Mouse (Mus musculus) ES-E14 (cell line): ENCODE results near the gene Zfp523. TPM values are rescaled to one million over a fixed set of nuclear protein-coding genes. Genes with fewer than 3 reads are reported as not detected.
A peak's percentile ranks its signal among the peaks of the same experiment; 100 is the strongest.

ENCODE experiments used
- DNase-seq: peaks from one replicate; pipeline ENCODE4 v3.0.0-alpha.2; 2013; ENCODE audit warnings: low read depth, low spot score
- H3K27ac ChIP-seq: 2 replicates; pipeline ENCODE4 v1.5.1; 2012; ENCODE audit warnings: low read depth, mild to moderate bottlenecking, low read length, moderate library complexity, mixed read lengths; ENCODE audit not compliant: poor library complexity, insufficient read depth, severe bottlenecking
- H3K36me3 ChIP-seq: 2 replicates; pipeline ENCODE4 v1.6.1; 2012; ENCODE audit warnings: mild to moderate bottlenecking, low read length, moderate library complexity, mixed read lengths; ENCODE audit not compliant: control insufficient read depth, poor library complexity, insufficient read depth, severe bottlenecking
- H3K4me1 ChIP-seq, 2 experiments: fragments of 150-350 bp in 1 of 2; sonication (generic) in 1 of 2; 2 replicates each; pipeline ENCODE4 v1.6.1; 2012; ENCODE audit warnings: low read length in 2 of 2, mild to moderate bottlenecking in 1 of 2, mixed read lengths in 1 of 2; ENCODE audit not compliant: control insufficient read depth in 2 of 2, insufficient read depth in 2 of 2, poor library complexity in 1 of 2
- H3K4me3 ChIP-seq, 2 experiments: fragments of 150-350 bp in 1 of 2; sonication (generic) in 1 of 2; 2 replicates each; pipeline ENCODE4 v1.5.1; 2012; ENCODE audit warnings: low read length in 2 of 2, low read depth in 1 of 2, mild to moderate bottlenecking in 1 of 2, mixed read lengths in 1 of 2; ENCODE audit not compliant: insufficient read depth in 1 of 2, poor library complexity in 1 of 2, severe bottlenecking in 1 of 2
- H3K9ac ChIP-seq: 2 replicates; pipeline ENCODE4 v1.6.1; 2012; ENCODE audit warnings: low read depth, mild to moderate bottlenecking, low read length, mixed read lengths; ENCODE audit not compliant: poor library complexity, insufficient read depth, severe bottlenecking
- H3K9me3 ChIP-seq: fragments of 150-350 bp; sonication (generic); 2 replicates; pipeline ENCODE4 v1.6.1; 2012; ENCODE audit warnings: low read depth, mild to moderate bottlenecking, low read length; ENCODE audit not compliant: control insufficient read depth, insufficient read depth
- CHD2 ChIP-seq: IDR thresholded peaks from 2 replicates; pipeline ENCODE4 v1.6.1; 2014; ENCODE audit warnings: mild to moderate bottlenecking, low read depth, low read length, inconsistent platforms
- HCFC1 ChIP-seq: IDR thresholded peaks from 2 replicates; pipeline ENCODE4 v1.6.1; 2012; ENCODE audit warnings: low read length, inconsistent platforms, borderline replicate concordance; ENCODE audit not compliant: insufficient read depth
- MAFK ChIP-seq: IDR thresholded peaks from 2 replicates; pipeline ENCODE4 v1.6.1; 2014; ENCODE audit warnings: mild to moderate bottlenecking, low read depth, low read length, inconsistent platforms; ENCODE audit not compliant: insufficient read depth
- ZC3H11A ChIP-seq: IDR thresholded peaks from 2 replicates; pipeline ENCODE4 v1.6.1; 2012; ENCODE audit warnings: low read depth, mild to moderate bottlenecking, inconsistent platforms, low read length, borderline replicate concordance
- ZNF384 ChIP-seq: IDR thresholded peaks from 2 replicates; pipeline ENCODE4 v1.6.1; 2012; ENCODE audit warnings: low read depth, low read length, inconsistent platforms
- in situ Hi-C, 2 experiments: fragments of 600-800 bp; cut with MboI; formaldehyde crosslinking; loops; one replicate each; pipeline ENCODE4 v1.15.1; 2025; ENCODE audit warnings: low sequenced_read_pairs in 2 of 2, inconsistent platforms in 1 of 2; ENCODE audit not compliant: unreplicated experiment in 2 of 2
- total RNA-seq: library from RNA; depleted of rRNA; stranded (reverse); fragments of 300-350 nt; gene quantifications from 2 replicates; pipeline ENCODE4 v1.2.3, GENCODE M21; 2012

The Zfp523 gene
- total RNA-seq, 1 experiment = 11.4 TPM

- no peaks in the 10 kb centered on the region for H3K9me3 ChIP-seq
- in situ Hi-C loops = no loop called here
- peaks cover 12% of the 10 kb centered on the region for H3K36me3 ChIP-seq
- no peak for DNase-seq
- TF ChIP-seq CHD2 (no peak), MAFK (no peak), ZNF384 (no peak), ZC3H11A (no peak), HCFC1 (no peak)
- peak overlapping the region; percentile 37; the same call in 1 of the 2 replicates for H3K9ac ChIP-seq
- H3K4me1 ChIP-seq = peaks cover 8 to 33% of the 10 kb centered on the region in 2 experiments
- H3K4me3 ChIP-seq = peak overlapping the region in 1 of 2 experiments; percentile 4; a peak in 1 of 4 replicates
- H3K27ac ChIP-seq = peak overlapping the region; percentile 64; the same call in 1 of the 2 replicates
These were observed 54.3 kb downstream of the Zfp523 start for GRCm38 (mm10) chr17:28231026-28231736.

- Histone ChIP-seq H3K9ac (peak within 1 kb of the TSS; percentile 90), H3K27ac (peak within 1 kb of the TSS; percentile 64; the same call in 1 of the 2 replicates), H3K4me1 (peaks cover 8 to 40% of the 10 kb centered on the region in 2 experiments), H3K4me3 (peak within 1 kb of the TSS; percentile 91 to 94), H3K9me3 (no peaks in the 10 kb centered on the region), H3K36me3 (peaks cover 12% of the 10 kb centered on the region)
- DNase-seq = peak; percentile 94
- in situ Hi-C loops = no loop called here
- TF ChIP-seq HCFC1 (no peak), CHD2 (no peak), ZC3H11A (no peak), ZNF384 (no peak), MAFK (no peak)
These were observed 55.6 kb downstream of the Zfp523 start, which contains the start of gene Ppard for GRCm38 (mm10) chr17:28232475-28233060. TSS of gene Ppard (plus strand) at chr17:28232700.

- no peak overlapping the region for H3K27ac ChIP-seq
- no peak for DNase-seq
- peaks cover 6% of the 10 kb centered on the region for H3K36me3 ChIP-seq
- H3K4me1 ChIP-seq = peaks cover 8 to 41% of the 10 kb centered on the region in 2 experiments
- no peak for TF ChIP-seq MAFK
- TF ChIP-seq ZNF384 = no peak
- no peak for TF ChIP-seq ZC3H11A
- TF ChIP-seq CHD2 = no peak
- no peak for TF ChIP-seq HCFC1
- peak overlapping the region; percentile 91 to 94 for H3K4me3 ChIP-seq
- peak overlapping the region; percentile 90 for H3K9ac ChIP-seq
- in situ Hi-C loops = no loop called here
- H3K9me3 ChIP-seq = no peaks in the 10 kb centered on the region
These were observed 56.3 kb downstream of the Zfp523 start for GRCm38 (mm10) chr17:28233091-28233731.

GRCm38 (mm10) chr17:28234641-28235040 is 57.7 kb downstream of the Zfp523 start:
- no peak for DNase-seq
- H3K4me1 ChIP-seq = peaks cover 8 to 41% of the 10 kb centered on the region in 2 experiments
- H3K9me3 ChIP-seq = no peaks in the 10 kb centered on the region
- no peak overlapping the region for H3K27ac ChIP-seq
- H3K36me3 ChIP-seq = peaks cover 8% of the 10 kb centered on the region; the same call in 1 of the 2 replicates
- H3K4me3 ChIP-seq = no peak overlapping the region
- TF ChIP-seq MAFK = no peak
- TF ChIP-seq ZC3H11A = no peak
- H3K9ac ChIP-seq = no peak overlapping the region; the same call in 1 of the 2 replicates
- in situ Hi-C loops = no loop called here
